Mouse (Mus musculus) left cerebral cortex, adult 11 months (tissue): Measurements from ENCODE around the gene 1700003E16Rik.
A peak's percentile ranks its signal among the peaks of the same experiment; 100 is the strongest.

Experiments
- DNase-seq: peaks from one replicate; pipeline ENCODE4 v3.0.0; 2022; ENCODE audit warnings: low spot score

Gene 1700003E16Rik

GRCm38 (mm10) chr6:83127419-83127818 lies 28.8 kb upstream of the 1700003E16Rik start:
- no peak for DNase-seq

GRCm38 (mm10) chr6:83131469-83132034 lies 24.7 kb upstream of the 1700003E16Rik start:
- DNase-seq: no peak

GRCm38 (mm10) chr6:83132176-83132919 lies 23.9 kb upstream of the 1700003E16Rik start:
- no peak for DNase-seq

GRCm38 (mm10) chr6:83134226-83134625 lies 22.0 kb upstream of the 1700003E16Rik start:
- DNase-seq: no peak

- DNase-seq: no peak
Observed at GRCm38 (mm10) chr6:83134951-83135513, 21.2 kb upstream of the 1700003E16Rik start, which contains the start of gene Rtkn. Rtkn (plus strand) TSS chr6:83135463.

GRCm38 (mm10) chr6:83135571-83136161 lies 20.5 kb upstream of the 1700003E16Rik start:
- no peak for DNase-seq

- no peak for DNase-seq
Observed at GRCm38 (mm10) chr6:83136291-83136880, 19.8 kb upstream of the 1700003E16Rik start.

GRCm38 (mm10) chr6:83136881-83137575 lies 19.2 kb upstream of the 1700003E16Rik start:
- DNase-seq: no peak

- peak; percentile 76 for DNase-seq
Observed at GRCm38 (mm10) chr6:83137576-83137950, 18.6 kb upstream of the 1700003E16Rik start.

GRCm38 (mm10) chr6:83138056-83138455 lies 18.1 kb upstream of the 1700003E16Rik start:
- no peak for DNase-seq

GRCm38 (mm10) chr6:83140044-83140443 lies 16.2 kb upstream of the 1700003E16Rik start:
- no peak for DNase-seq

GRCm38 (mm10) chr6:83141636-83142035 lies 14.6 kb upstream of the 1700003E16Rik start:
- DNase-seq: no peak

- no peak for DNase-seq
Observed at GRCm38 (mm10) chr6:83142211-83142731, 13.9 kb upstream of the 1700003E16Rik start.

- no peak for DNase-seq
Observed at GRCm38 (mm10) chr6:83142886-83143285, 13.3 kb upstream of the 1700003E16Rik start.

- no peak for DNase-seq
Observed at GRCm38 (mm10) chr6:83145209-83145608, 11.0 kb upstream of the 1700003E16Rik start.

GRCm38 (mm10) chr6:83145805-83146204 lies 10.4 kb upstream of the 1700003E16Rik start:
- DNase-seq: no peak

GRCm38 (mm10) chr6:83147280-83147679 lies 8.9 kb upstream of the 1700003E16Rik start:
- no peak for DNase-seq

GRCm38 (mm10) chr6:83151721-83152120 lies 4.5 kb upstream of the 1700003E16Rik start:
- DNase-seq: no peak

- DNase-seq: no peak
Observed at GRCm38 (mm10) chr6:83153038-83153437, 3.2 kb upstream of the 1700003E16Rik start.

- no peak for DNase-seq
Observed at GRCm38 (mm10) chr6:83153485-83153884, 2.7 kb upstream of the 1700003E16Rik start.

GRCm38 (mm10) chr6:83155552-83156238 lies 509 bp upstream of the 1700003E16Rik start:
- DNase-seq: no peak
